Comparison of ENCODE assay signal across 8 mouse cellular contexts in genomic region chr2:77401438-77402235, GRCm38 (mm10).
DNase-seq lines count a peak whose midpoint lies in the region; ATAC-seq lines count a peak whose summit lies in the region.

No protein-coding gene starts in this region.

- peaks cover 11% of the 10 kb centered on the region for H3K4me1 ChIP-seq in heart, embryonic 10.5 days
- no peaks in the 10 kb centered on the region; the same call in 1 of the 2 replicates for H3K4me1 ChIP-seq in forebrain, embryonic 11.5 days (replicated peaks; ENCODE audit: control insufficient read depth, insufficient read depth, low read length)
- peaks cover 7% of the 10 kb centered on the region; the same call in 1 of the 2 replicates for H3K4me1 ChIP-seq in midbrain, embryonic 14.5 days (ENCODE audit: control insufficient read depth, insufficient read depth, low read length)

- H3K9me3 ChIP-seq in heart, embryonic 10.5 days, result no peaks in the 10 kb centered on the region
- no peaks in the 10 kb centered on the region for H3K9me3 ChIP-seq in forebrain, embryonic 11.5 days (ENCODE audit: control insufficient read depth, low read length)
- H3K9me3 ChIP-seq in midbrain, embryonic 14.5 days (ENCODE audit: control insufficient read depth, low read length), result no peaks in the 10 kb centered on the region

- H3K27ac ChIP-seq in heart, embryonic 10.5 days, result peak overlapping the region; percentile 70
- H3K27ac ChIP-seq in forebrain, embryonic 11.5 days (ENCODE audit: low read depth, low read length), result no peak overlapping the region
- H3K27ac ChIP-seq in midbrain, embryonic 14.5 days (replicated peaks; ENCODE audit: low read depth, low read length), result no peak overlapping the region

- ATAC-seq in forebrain, embryonic 11.5 days (replicated peaks; ENCODE audit: low FRiP score), result peak; percentile 57
- ATAC-seq in midbrain, embryonic 14.5 days (ENCODE audit: low FRiP score, low TSS enrichment), result peak; percentile 55
- no peak for ATAC-seq in inflammation-experienced regulatory T-cells, adult 6 months

- peak overlapping the region; percentile 14 for H3K9ac ChIP-seq in forebrain, embryonic 11.5 days (ENCODE audit: low read length)
- H3K9ac ChIP-seq in midbrain, embryonic 14.5 days (replicated peaks; ENCODE audit: low read length), result peak overlapping the region; percentile 13; the same call in 1 of the 2 replicates

- H3K27me3 ChIP-seq in heart, embryonic 10.5 days (ENCODE audit: insufficient read depth, poor library complexity, severe bottlenecking), result no peaks in the 10 kb centered on the region
- H3K27me3 ChIP-seq in forebrain, embryonic 11.5 days (ENCODE audit: control insufficient read depth, insufficient read depth, low read length), result no peaks in the 10 kb centered on the region
- H3K27me3 ChIP-seq in midbrain, embryonic 14.5 days (ENCODE audit: control insufficient read depth, insufficient read depth, low read length), result no peaks in the 10 kb centered on the region

- no peaks in the 10 kb centered on the region for H3K36me3 ChIP-seq in heart, embryonic 10.5 days
- H3K36me3 ChIP-seq in forebrain, embryonic 11.5 days (ENCODE audit: control insufficient read depth, insufficient read depth, low read length), result no peaks in the 10 kb centered on the region
- H3K36me3 ChIP-seq in midbrain, embryonic 14.5 days (ENCODE audit: control insufficient read depth, insufficient read depth, low read length), result no peaks in the 10 kb centered on the region

- peak overlapping the region; percentile 42 for H3K4me2 ChIP-seq in forebrain, embryonic 11.5 days (ENCODE audit: low read depth, low read length, severe bottlenecking)
- peak overlapping the region; percentile 43 for H3K4me2 ChIP-seq in midbrain, embryonic 14.5 days (ENCODE audit: low read length)

- DNase-seq in heart, embryonic 10.5 days (ENCODE audit: low spot score), result peak; percentile 73
- DNase-seq in heart, adult 8-10 months (ENCODE audit: low spot score), result no peak
- DNase-seq in ZHBTc4 (ENCODE audit: low read depth, low spot score), result peak; percentile 51
- peak; percentile 55 for DNase-seq in forebrain, embryonic 11.5 days (ENCODE audit: low spot score)
- peak; percentile 22 to 23 for DNase-seq in layer of hippocampus, adult 8-10 months (ENCODE audit: low spot score in 2 of 2)
- DNase-seq in midbrain, embryonic 14.5 days, result peak; percentile 71
- no peak for DNase-seq in thymus, postnatal 36 days

- WGBS in heart, embryonic 10.5 days, result 5% methylated on average over 13 of the region's 13 CpGs
- 9% methylated on average over 13 of the region's 13 CpGs for WGBS in forebrain, embryonic 11.5 days
- 7% methylated on average over 13 of the region's 13 CpGs for WGBS in midbrain, embryonic 14.5 days

- peak overlapping the region; percentile 55 for H3K4me3 ChIP-seq in heart, embryonic 10.5 days
- H3K4me3 ChIP-seq in forebrain, embryonic 11.5 days (ENCODE audit: low read depth, low read length), result no peak overlapping the region; the same call in 1 of the 2 replicates
- H3K4me3 ChIP-seq in midbrain, embryonic 14.5 days (replicated peaks; ENCODE audit: low read depth, low read length), result no peak overlapping the region

Comparison
In these comparisons a context has a peak if more than half of its experiments do, and no peak if none do; other contexts are left out.
1. DNase-seq: peak in heart, embryonic 10.5 days (single experiment), ZHBTc4 (single experiment), forebrain, embryonic 11.5 days (single experiment), layer of hippocampus, adult 8-10 months (2 of 2) and midbrain, embryonic 14.5 days (single experiment); none in heart, adult 8-10 months (single experiment) and thymus, postnatal 36 days (0 of 2).